Mouse (Mus musculus): Measurements from ENCODE around the gene Ces3a. TPM values are rescaled to one million over a fixed set of nuclear protein-coding genes. Genes with fewer than 3 reads are reported as not detected.
"Not testable (repeated sequence)": the region's sequence is repeated elsewhere in the genome, so short reads cannot be mapped to it uniquely, and the experiment has no call there.

Ces3a gene
- polyA plus RNA-seq (2012; ENCODE audit: insufficient read depth, insufficient read length, missing spikeins), result 0.91 TPM in 1 of 2 replicates, not detected in the other

GRCm38 (mm10) chr8:105048371-105048854, at the start of gene Ces3a:
Gene Ces3a, plus strand, starts transcription at chr8:105048601.
- H3K4me3 ChIP-seq (ENCODE audit: insufficient read depth, low read depth, low read length), result no peak within 1 kb of the TSS
- H3K27ac ChIP-seq (replicated peaks; ENCODE audit: low read depth, low read length), result no peak within 1 kb of the TSS
- H3K4me1 ChIP-seq (ENCODE audit: control insufficient read depth, insufficient read depth, insufficient read length, low read length), result no peaks in the 10 kb centered on the region

GRCm38 (mm10) chr8:104999183-104999582, 49.2 kb upstream of the Ces3a start:
- no peak overlapping the region for H3K27ac ChIP-seq (replicated peaks; ENCODE audit: low read depth, low read length)
- H3K4me1 ChIP-seq (ENCODE audit: control insufficient read depth, insufficient read depth, insufficient read length, low read length), result no peaks in the 10 kb centered on the region
- H3K4me3 ChIP-seq (ENCODE audit: insufficient read depth, low read depth, low read length), result no peak overlapping the region

GRCm38 (mm10) chr8:105000586-105000985, 47.8 kb upstream of the Ces3a start, which contains the start of gene Ces2h:
Gene Ces2h, plus strand, starts transcription at chr8:105000853.
- no peak within 1 kb of the TSS for H3K27ac ChIP-seq (replicated peaks; ENCODE audit: low read depth, low read length)
- H3K4me1 ChIP-seq (ENCODE audit: control insufficient read depth, insufficient read depth, insufficient read length, low read length), result no peaks in the 10 kb centered on the region
- H3K4me3 ChIP-seq (ENCODE audit: insufficient read depth, low read depth, low read length), result no peak within 1 kb of the TSS

- Histone ChIP-seq H3K4me1 (ENCODE audit: control insufficient read depth, insufficient read depth, insufficient read length, low read length) (no peaks in the 10 kb centered on the region), H3K27ac (replicated peaks; ENCODE audit: low read depth, low read length) (no peak overlapping the region), H3K4me3 (ENCODE audit: insufficient read depth, low read depth, low read length) (no peak overlapping the region)
Measured at GRCm38 (mm10) chr8:105010000-105010399, 38.4 kb upstream of the Ces3a start.

- H3K27ac ChIP-seq (replicated peaks; ENCODE audit: low read depth, low read length), result no peak overlapping the region
- H3K4me3 ChIP-seq (ENCODE audit: insufficient read depth, low read depth, low read length), result no peak overlapping the region
- H3K4me1 ChIP-seq (ENCODE audit: control insufficient read depth, insufficient read depth, insufficient read length, low read length), result no peaks in the 10 kb centered on the region
Measured at GRCm38 (mm10) chr8:105011136-105011535, 37.3 kb upstream of the Ces3a start.

- no peak overlapping the region for H3K27ac ChIP-seq (replicated peaks; ENCODE audit: low read depth, low read length)
- H3K4me1 ChIP-seq (ENCODE audit: control insufficient read depth, insufficient read depth, insufficient read length, low read length), result no peaks in the 10 kb centered on the region
- no peak overlapping the region for H3K4me3 ChIP-seq (ENCODE audit: insufficient read depth, low read depth, low read length)
Measured at GRCm38 (mm10) chr8:105014391-105014790, 34.0 kb upstream of the Ces3a start.

- H3K27ac ChIP-seq (replicated peaks; ENCODE audit: low read depth, low read length), result no peak overlapping the region
- no peaks in the 10 kb centered on the region for H3K4me1 ChIP-seq (ENCODE audit: control insufficient read depth, insufficient read depth, insufficient read length, low read length)
- H3K4me3 ChIP-seq (ENCODE audit: insufficient read depth, low read depth, low read length), result no peak overlapping the region
Measured at GRCm38 (mm10) chr8:105021954-105022353, 26.4 kb upstream of the Ces3a start.

GRCm38 (mm10) chr8:105023087-105023486, 25.3 kb upstream of the Ces3a start:
- Histone ChIP-seq H3K4me1 (ENCODE audit: control insufficient read depth, insufficient read depth, insufficient read length, low read length) (no peaks in the 10 kb centered on the region), H3K4me3 (ENCODE audit: insufficient read depth, low read depth, low read length) (no peak overlapping the region), H3K27ac (replicated peaks; ENCODE audit: low read depth, low read length) (no peak overlapping the region)

GRCm38 (mm10) chr8:105025050-105025449, 23.4 kb upstream of the Ces3a start:
- H3K4me3 ChIP-seq (ENCODE audit: insufficient read depth, low read depth, low read length), result no peak overlapping the region
- H3K27ac ChIP-seq (replicated peaks; ENCODE audit: low read depth, low read length), result no peak overlapping the region
- no peaks in the 10 kb centered on the region for H3K4me1 ChIP-seq (ENCODE audit: control insufficient read depth, insufficient read depth, insufficient read length, low read length)

GRCm38 (mm10) chr8:105043510-105043909, 4.9 kb upstream of the Ces3a start:
- H3K4me1 ChIP-seq (ENCODE audit: control insufficient read depth, insufficient read depth, insufficient read length, low read length), result no peaks in the 10 kb centered on the region
- no peak overlapping the region for H3K27ac ChIP-seq (replicated peaks; ENCODE audit: low read depth, low read length)
- no peak overlapping the region for H3K4me3 ChIP-seq (ENCODE audit: insufficient read depth, low read depth, low read length)

- Histone ChIP-seq H3K4me3 (ENCODE audit: insufficient read depth, low read depth, low read length) (no peak overlapping the region), H3K27ac (replicated peaks; ENCODE audit: low read depth, low read length) (no peak overlapping the region), H3K4me1 (ENCODE audit: control insufficient read depth, insufficient read depth, insufficient read length, low read length) (no peaks in the 10 kb centered on the region)
Measured at GRCm38 (mm10) chr8:105045824-105046401, 2.5 kb upstream of the Ces3a start.

GRCm38 (mm10) chr8:105056211-105056610, 7.8 kb downstream of the Ces3a start:
- H3K4me1 ChIP-seq (ENCODE audit: control insufficient read depth, insufficient read depth, insufficient read length, low read length), result no peaks in the 10 kb centered on the region
- H3K27ac ChIP-seq (replicated peaks; ENCODE audit: low read depth, low read length), result no peak overlapping the region
- H3K4me3 ChIP-seq (ENCODE audit: insufficient read depth, low read depth, low read length), result no peak overlapping the region

GRCm38 (mm10) chr8:105060056-105060455, 11.7 kb downstream of the Ces3a start:
- Histone ChIP-seq H3K4me1 (ENCODE audit: control insufficient read depth, insufficient read depth, insufficient read length, low read length) (no peaks in the 10 kb centered on the region), H3K4me3 (ENCODE audit: insufficient read depth, low read depth, low read length) (no peak overlapping the region), H3K27ac (replicated peaks; ENCODE audit: low read depth, low read length) (no peak overlapping the region)

GRCm38 (mm10) chr8:105066761-105067160, 18.4 kb downstream of the Ces3a start:
- no peaks in the 10 kb centered on the region for H3K4me1 ChIP-seq (ENCODE audit: control insufficient read depth, insufficient read depth, insufficient read length, low read length)
- H3K4me3 ChIP-seq (ENCODE audit: insufficient read depth, low read depth, low read length), result no peak overlapping the region
- H3K27ac ChIP-seq (replicated peaks; ENCODE audit: low read depth, low read length), result no peak overlapping the region

- H3K27ac ChIP-seq (replicated peaks; ENCODE audit: low read depth, low read length); H3K4me3 ChIP-seq (ENCODE audit: insufficient read depth, low read depth, low read length); H3K4me1 ChIP-seq (ENCODE audit: control insufficient read depth, insufficient read depth, insufficient read length, low read length): not testable (repeated sequence)
Measured at GRCm38 (mm10) chr8:105067905-105068304, 19.5 kb downstream of the Ces3a start.

- no peaks in the 10 kb centered on the region for H3K4me1 ChIP-seq (ENCODE audit: control insufficient read depth, insufficient read depth, insufficient read length, low read length)
- no peak overlapping the region for H3K27ac ChIP-seq (replicated peaks; ENCODE audit: low read depth, low read length)
- H3K4me3 ChIP-seq (ENCODE audit: insufficient read depth, low read depth, low read length), result no peak overlapping the region
Measured at GRCm38 (mm10) chr8:105068971-105069370, 20.6 kb downstream of the Ces3a start.

All from brown adipose tissue, adult 24 weeks (tissue).